Mouse (Mus musculus) megakaryocyte, embryonic 14.5 days (primary cell): ENCODE measurements at regions not wholly inside any gene's neighbourhood (a gene's known extent, or its start where the extent isn't known, plus 50 kb on each side); places are given as distances from the start of the nearest gene placed in this dataset.

Experiments used
- H3K27me3 ChIP-seq: replicated peaks from 2 replicates; pipeline ENCODE3; 2012; ENCODE audit warnings: inconsistent platforms
- H3K36me3 ChIP-seq: replicated peaks from 2 replicates; pipeline ENCODE3; 2012; ENCODE audit warnings: low read length, inconsistent platforms, mixed read lengths
- H3K4me1 ChIP-seq: 2 replicates; pipeline ENCODE4 v1.6.1; 2012; ENCODE audit warnings: inconsistent platforms
- H3K4me3 ChIP-seq: replicated peaks from 2 replicates; pipeline ENCODE3; 2012; ENCODE audit warnings: moderate library complexity, mild to moderate bottlenecking, inconsistent platforms
- H3K9me3 ChIP-seq: 2 replicates; pipeline ENCODE4 v1.6.1; 2012; ENCODE audit warnings: inconsistent platforms
- FLI1 ChIP-seq: IDR thresholded peaks from 2 replicates; pipeline ENCODE4 v1.6.1; 2012; ENCODE audit warnings: low read length, inconsistent platforms, mixed read lengths
- GATA1 ChIP-seq: IDR thresholded peaks from 3 replicates; pipeline ENCODE4 v1.6.1; 2012; ENCODE audit warnings: mixed read lengths, low read length, inconsistent platforms, borderline replicate concordance

DNA sequence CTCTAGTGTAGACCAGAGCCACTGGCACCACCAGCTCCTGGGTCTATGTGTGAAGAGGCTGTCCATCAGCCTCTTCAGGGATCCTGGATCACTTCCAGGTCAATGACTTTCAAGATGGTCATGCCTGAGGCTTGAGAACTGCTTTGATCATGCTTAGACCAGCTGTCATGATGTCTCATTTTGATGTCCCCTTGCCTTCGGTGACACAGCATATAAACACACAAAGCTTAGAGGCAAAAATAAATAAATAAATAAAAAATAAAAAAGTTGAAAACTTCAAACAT is 111.1 kb upstream of the Stc2 start:
- TF ChIP-seq GATA1 (no peak), FLI1 (no peak)
- peaks cover 47% of the 10 kb centered on the region for H3K4me1 ChIP-seq
- H3K27me3 ChIP-seq = no peaks in the 10 kb centered on the region
- no peaks in the 10 kb centered on the region for H3K9me3 ChIP-seq
- H3K36me3 ChIP-seq = no peaks in the 10 kb centered on the region
- H3K4me3 ChIP-seq = no peak overlapping the region

DNA sequence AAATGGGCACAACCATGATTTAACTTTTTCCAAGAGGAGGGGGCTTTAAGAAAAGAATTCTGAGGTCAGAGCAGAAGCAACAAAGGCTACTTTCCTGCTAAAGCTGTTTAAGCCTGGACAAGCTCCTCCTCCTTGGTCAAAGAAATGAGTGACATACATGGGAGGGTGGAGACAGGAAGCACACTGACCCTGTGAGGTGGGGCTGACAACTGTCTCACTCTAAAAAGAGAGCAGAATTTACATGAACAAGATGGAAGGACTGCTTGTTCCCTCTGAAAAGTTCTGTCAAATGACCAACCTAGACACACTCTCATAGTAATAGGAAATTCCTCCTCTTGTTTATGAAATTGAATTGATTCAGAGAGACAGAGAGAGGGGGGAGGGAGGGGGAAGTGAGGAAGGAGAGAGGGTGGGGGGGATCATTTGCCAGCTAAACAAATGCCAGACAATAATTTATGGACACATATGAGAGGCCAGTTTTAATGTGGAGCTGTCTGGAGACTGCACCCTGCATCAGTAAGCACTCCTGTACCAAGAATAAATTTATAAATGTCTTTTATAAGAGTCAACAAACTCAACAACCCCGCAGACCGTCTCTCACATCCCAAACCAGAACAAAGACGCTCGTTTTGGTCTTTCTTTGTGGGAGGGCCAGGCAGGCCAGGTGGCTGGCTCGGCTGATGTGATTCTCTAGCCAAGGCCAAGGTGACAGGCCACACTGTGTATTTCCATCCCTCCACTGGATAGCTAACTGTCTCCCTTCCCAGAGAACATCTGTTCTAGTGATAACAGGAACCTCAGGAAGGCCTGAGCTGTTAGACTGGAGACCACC is 110.6 kb upstream of the Stc2 start:
- Histone ChIP-seq H3K4me1 (peaks cover 44% of the 10 kb centered on the region), H3K36me3 (no peaks in the 10 kb centered on the region), H3K27me3 (no peaks in the 10 kb centered on the region), H3K9me3 (no peaks in the 10 kb centered on the region), H3K4me3 (no peak overlapping the region)
- TF ChIP-seq FLI1 (no peak), GATA1 (no peak)

DNA sequence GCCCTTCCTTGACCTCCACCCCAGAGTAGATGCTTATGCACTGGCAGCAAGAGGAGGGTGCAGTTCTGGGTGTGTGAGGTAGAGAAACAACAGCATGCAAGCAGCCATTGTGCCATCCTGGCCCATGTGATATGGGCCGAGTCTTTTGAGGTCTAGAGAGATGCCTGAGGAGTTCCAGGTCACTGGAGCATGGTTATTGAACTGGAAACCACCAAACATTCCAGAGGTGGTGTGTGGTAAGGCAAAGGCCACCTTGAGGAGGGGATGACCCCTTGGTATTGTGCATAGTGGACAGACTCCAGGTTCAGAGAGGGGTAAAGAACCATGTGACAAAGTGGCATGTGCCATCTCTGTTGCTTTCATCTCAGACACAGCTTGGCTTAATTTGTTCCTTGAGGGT is 107.9 kb upstream of the Stc2 start:
- H3K4me1 ChIP-seq = peaks cover 27% of the 10 kb centered on the region
- no peaks in the 10 kb centered on the region for H3K36me3 ChIP-seq
- TF ChIP-seq GATA1 (no peak), FLI1 (no peak)
- no peaks in the 10 kb centered on the region for H3K27me3 ChIP-seq
- H3K9me3 ChIP-seq = no peaks in the 10 kb centered on the region
- H3K4me3 ChIP-seq = no peak overlapping the region

DNA sequence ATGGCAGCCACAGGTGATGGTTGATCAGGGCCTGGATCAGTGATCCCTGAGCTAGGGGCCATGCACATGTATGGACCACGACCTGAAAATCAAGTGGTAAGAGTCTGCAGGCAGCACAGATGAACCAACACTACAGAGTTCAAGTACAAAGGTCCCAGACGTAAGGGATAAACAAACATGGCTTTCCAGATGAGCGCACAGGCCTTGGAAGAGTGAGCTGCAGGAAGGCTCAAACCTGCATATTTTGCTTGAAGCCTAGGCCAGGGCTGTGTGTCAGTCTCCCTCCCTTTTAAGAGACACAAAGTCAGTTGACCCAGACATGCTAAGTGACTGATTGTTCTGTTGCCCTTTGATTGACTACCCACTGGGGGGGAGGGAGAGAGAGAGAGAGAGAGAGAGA is 107.2 kb upstream of the Stc2 start:
- no peaks in the 10 kb centered on the region for H3K27me3 ChIP-seq
- H3K9me3 ChIP-seq = no peaks in the 10 kb centered on the region
- H3K4me3 ChIP-seq = no peak overlapping the region
- H3K36me3 ChIP-seq = no peaks in the 10 kb centered on the region
- peaks cover 27% of the 10 kb centered on the region for H3K4me1 ChIP-seq
- no peak for TF ChIP-seq FLI1
- TF ChIP-seq GATA1 = no peak

DNA sequence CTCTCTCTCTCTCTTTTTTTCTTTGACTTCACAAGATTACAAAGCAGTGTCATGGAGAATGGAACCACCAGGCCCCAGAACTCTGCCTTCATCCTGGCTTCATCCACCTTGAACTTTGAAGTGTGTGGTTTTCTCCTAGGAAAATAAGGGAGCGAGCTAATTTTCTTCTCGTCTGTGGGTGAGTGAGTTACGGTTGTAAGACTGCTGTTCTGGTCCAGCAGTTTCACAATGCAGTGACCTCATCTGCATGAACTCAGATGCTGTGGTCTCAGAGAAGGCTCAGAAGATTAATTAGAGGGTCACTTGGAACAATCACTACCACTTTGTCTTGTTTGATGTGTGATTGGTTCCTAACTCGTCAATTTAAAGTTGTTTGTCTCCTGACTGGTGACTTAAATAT is 103.1 kb upstream of the Stc2 start:
- Histone ChIP-seq H3K36me3 (no peaks in the 10 kb centered on the region), H3K4me1 (peaks cover 26% of the 10 kb centered on the region), H3K9me3 (no peaks in the 10 kb centered on the region)

DNA sequence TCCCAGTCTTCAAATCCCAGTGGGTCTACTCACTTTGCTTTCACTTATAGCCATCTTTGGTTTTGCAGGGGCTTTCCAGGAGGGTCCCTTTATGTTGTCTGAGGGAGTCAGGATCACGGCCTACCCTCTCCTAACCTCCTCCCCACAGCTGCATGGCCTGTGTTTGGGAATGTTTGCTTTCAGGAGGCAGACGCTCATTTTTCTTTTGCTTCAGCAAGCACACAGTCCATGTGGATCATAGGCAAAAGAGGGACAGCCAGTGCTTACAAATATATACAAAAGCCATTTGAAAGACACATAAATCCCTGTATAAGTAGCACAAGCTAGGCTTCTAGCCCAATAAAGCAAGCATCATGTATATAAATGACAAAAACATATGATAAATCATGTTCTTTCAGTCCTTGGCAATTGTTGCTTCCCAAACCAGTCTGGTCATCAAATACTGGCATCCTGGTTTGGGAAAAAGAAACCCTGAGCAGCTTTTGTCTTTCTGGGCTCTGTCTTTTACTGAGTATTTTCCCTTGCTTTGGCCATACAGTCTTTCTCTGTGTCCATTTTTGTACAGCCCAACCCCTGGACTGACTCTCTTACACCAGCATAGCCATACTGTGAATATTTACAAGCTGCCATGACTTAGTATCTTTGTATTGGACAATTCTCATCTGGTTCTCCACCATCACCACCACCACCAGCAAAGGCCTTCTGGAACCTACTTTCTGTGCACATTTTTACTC is 101.0 kb upstream of the Stc2 start:
- peaks cover 5% of the 10 kb centered on the region for H3K27me3 ChIP-seq
- H3K4me1 ChIP-seq = peaks cover 30% of the 10 kb centered on the region
- H3K4me3 ChIP-seq = no peak overlapping the region
- TF ChIP-seq FLI1 (no peak), GATA1 (no peak)
- no peaks in the 10 kb centered on the region for H3K9me3 ChIP-seq
- H3K36me3 ChIP-seq = no peaks in the 10 kb centered on the region

More for the DNA sequence above, 103.1 kb upstream of the Stc2 start:
- Histone ChIP-seq H3K4me3 (no peak overlapping the region), H3K27me3 (no peaks in the 10 kb centered on the region)
- TF ChIP-seq FLI1 (no peak), GATA1 (no peak)

DNA sequence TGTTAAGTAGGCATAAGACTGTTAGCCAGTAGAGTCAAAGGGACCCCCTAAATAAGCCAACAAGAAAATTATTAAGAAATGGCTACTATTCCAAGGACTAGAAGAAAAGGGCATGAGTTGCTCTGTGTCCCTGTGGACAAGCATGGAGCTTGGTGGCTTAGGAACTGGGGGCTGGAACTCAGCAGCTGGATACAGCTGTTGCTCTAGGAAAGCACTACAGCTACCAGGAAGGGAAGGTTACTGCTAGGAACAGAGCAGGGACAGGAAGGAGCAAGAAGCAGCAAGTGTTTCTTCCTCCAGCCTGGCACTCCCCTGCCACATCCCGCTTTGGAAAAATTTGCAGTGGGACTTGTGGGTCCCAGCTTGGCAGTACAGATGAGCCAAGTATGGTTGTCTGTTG is 95.0 kb upstream of the Stc2 start:
- peaks cover 5% of the 10 kb centered on the region for H3K27me3 ChIP-seq
- TF ChIP-seq GATA1 = no peak
- H3K9me3 ChIP-seq = no peaks in the 10 kb centered on the region

DNA sequence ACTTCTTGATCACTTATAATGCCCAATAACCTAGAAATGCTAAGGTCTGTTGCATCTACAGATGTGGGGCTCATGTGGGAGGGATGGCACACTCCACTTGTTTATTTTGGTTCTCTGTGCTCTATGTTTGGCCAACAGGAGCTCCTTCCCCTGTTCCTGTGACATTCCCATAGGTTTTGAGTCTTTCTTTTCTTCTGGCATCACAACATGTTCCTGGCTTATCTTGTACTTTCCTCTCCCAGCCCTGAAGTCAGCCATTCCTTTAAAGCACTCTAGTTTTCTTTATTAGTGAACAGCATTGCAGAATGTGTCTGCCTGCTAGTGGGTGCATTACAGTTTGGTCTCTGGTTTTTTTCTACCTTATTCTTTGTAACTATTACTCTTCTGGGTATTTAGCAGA is 92.6 kb upstream of the Stc2 start:
- no peaks in the 10 kb centered on the region for H3K36me3 ChIP-seq
- no peak for TF ChIP-seq GATA1
- no peak for TF ChIP-seq FLI1
- H3K4me1 ChIP-seq = peaks cover 12% of the 10 kb centered on the region; the same call in 1 of the 2 replicates
- no peaks in the 10 kb centered on the region for H3K9me3 ChIP-seq
- no peak overlapping the region for H3K4me3 ChIP-seq
- peaks cover 5% of the 10 kb centered on the region for H3K27me3 ChIP-seq

More for the DNA sequence above, 95.0 kb upstream of the Stc2 start:
- H3K4me1 ChIP-seq = peaks cover 28% of the 10 kb centered on the region
- H3K4me3 ChIP-seq = no peak overlapping the region
- no peaks in the 10 kb centered on the region for H3K36me3 ChIP-seq

DNA sequence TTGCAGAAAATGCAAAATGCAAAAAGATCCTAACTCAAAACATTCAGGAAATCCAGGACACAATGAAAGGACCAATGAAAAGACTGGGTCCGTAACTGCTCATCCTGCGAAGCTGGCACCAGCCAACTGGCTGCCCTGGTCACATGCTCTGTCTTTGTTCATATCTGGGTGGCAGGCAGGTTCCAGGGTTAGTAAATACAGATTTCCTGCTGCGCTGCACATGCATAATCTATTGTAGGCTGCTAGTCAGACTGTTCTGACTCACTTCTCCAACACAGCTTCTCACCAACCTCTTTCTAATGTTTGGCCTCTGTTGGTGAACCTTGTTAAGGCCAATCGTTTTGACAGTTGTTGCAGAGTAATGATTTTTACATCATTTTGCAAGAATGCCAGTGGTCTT is 92.0 kb upstream of the Stc2 start:
- Histone ChIP-seq H3K4me1 (peaks cover 12% of the 10 kb centered on the region; the same call in 1 of the 2 replicates), H3K36me3 (no peaks in the 10 kb centered on the region), H3K27me3 (peaks cover 4% of the 10 kb centered on the region), H3K9me3 (no peaks in the 10 kb centered on the region), H3K4me3 (no peak overlapping the region)
- TF ChIP-seq FLI1 = no peak
- no peak for TF ChIP-seq GATA1

DNA sequence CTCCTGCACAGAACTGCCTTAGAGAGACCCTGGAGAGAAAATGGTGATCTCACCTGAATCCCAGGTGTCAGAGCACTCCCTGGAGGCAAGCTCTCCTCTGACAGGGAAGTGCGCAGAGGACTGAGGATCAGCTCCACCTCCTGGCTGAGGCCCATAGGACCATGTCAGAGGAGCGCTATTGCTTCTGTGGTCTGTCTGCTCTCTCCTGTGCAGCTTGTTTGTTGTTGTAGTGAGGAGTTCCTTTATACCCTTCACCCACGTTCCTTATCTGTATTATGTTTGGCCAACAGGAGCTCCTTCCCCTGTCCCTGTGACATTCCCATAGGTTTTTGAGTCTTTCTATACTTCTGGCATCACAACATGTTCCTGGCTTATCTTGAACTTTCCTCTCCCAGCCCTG is 91.5 kb upstream of the Stc2 start:
- Histone ChIP-seq H3K36me3 (no peaks in the 10 kb centered on the region), H3K4me1 (peaks cover 12% of the 10 kb centered on the region; the same call in 1 of the 2 replicates), H3K9me3 (no peaks in the 10 kb centered on the region), H3K4me3 (no peak overlapping the region), H3K27me3 (peaks cover 3% of the 10 kb centered on the region)
- TF ChIP-seq FLI1 (no peak), GATA1 (no peak)

DNA sequence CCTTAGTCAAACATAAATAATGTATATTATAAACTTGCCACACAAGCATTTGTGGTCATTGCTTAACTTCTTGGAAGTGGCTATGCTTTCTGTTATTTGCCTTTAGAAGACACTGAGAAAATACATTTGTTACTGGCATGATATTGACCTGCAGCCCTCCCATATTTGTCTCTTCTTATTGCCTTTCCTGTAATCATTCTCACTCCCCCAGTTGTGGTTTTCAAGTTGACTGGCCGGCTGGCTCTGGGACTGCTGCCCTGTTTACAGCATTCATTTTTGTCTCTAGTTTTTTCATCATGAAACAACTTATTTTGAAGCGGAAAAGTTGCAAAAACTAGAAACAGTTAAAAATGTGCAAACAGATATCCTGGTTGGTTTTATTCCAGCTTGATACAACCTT is 57.5 kb upstream of the Stc2 start:
- TF ChIP-seq GATA1 (no peak), FLI1 (no peak)
- peaks cover 19% of the 10 kb centered on the region for H3K9me3 ChIP-seq
- peaks cover 2% of the 10 kb centered on the region for H3K27me3 ChIP-seq
- H3K4me3 ChIP-seq = no peak overlapping the region
- no peaks in the 10 kb centered on the region for H3K36me3 ChIP-seq
- H3K4me1 ChIP-seq = no peaks in the 10 kb centered on the region
